Mouse (Mus musculus) kidney, embryonic 15.5 days (tissue): ENCODE measurements around the gene Dync1h1. TPM values are rescaled to one million over a fixed set of nuclear protein-coding genes. Genes with fewer than 3 reads are reported as not detected.
"Not testable (repeated sequence)": the region's sequence is repeated elsewhere in the genome, so short reads cannot be mapped to it uniquely, and the experiment has no call there.

ENCODE experiments used
- ATAC-seq: fragments of 200-750 bp; cut with Nextera tagmentation; replicated peaks from 2 replicates; pipeline ENCODE4 v1.8.0; 2017; ENCODE audit warnings: moderate TSS enrichment; ENCODE audit not compliant: low FRiP score
- H3K27ac ChIP-seq: fragments of 300-500 bp; sonication (generic); 2 replicates; pipeline ENCODE4 v1.5.1; 2015; ENCODE audit warnings: mild to moderate bottlenecking, inconsistent platforms
- H3K27me3 ChIP-seq: fragments of 300-500 bp; sonication (generic); 2 replicates; pipeline ENCODE4 v1.6.1; 2015; ENCODE audit warnings: inconsistent platforms
- H3K36me3 ChIP-seq: fragments of 300-500 bp; sonication (generic); 2 replicates; pipeline ENCODE4 v1.6.1; 2015; ENCODE audit warnings: inconsistent platforms
- H3K4me1 ChIP-seq: fragments of 300-500 bp; sonication (generic); 2 replicates; pipeline ENCODE4 v1.6.1; 2015; ENCODE audit warnings: inconsistent platforms
- H3K4me2 ChIP-seq: fragments of 300-500 bp; sonication (generic); 2 replicates; pipeline ENCODE4 v1.6.1; 2015; ENCODE audit warnings: moderate library complexity, mild to moderate bottlenecking, inconsistent platforms
- H3K4me3 ChIP-seq: fragments of 300-500 bp; sonication (generic); replicated peaks from 2 replicates; pipeline ENCODE4 v1.5.1; 2015; ENCODE audit warnings: mild to moderate bottlenecking, inconsistent platforms
- H3K9ac ChIP-seq: fragments of 300-500 bp; sonication (generic); 2 replicates; pipeline ENCODE4 v1.6.1; 2015; ENCODE audit warnings: mild to moderate bottlenecking, inconsistent platforms
- H3K9me3 ChIP-seq: fragments of 300-500 bp; sonication (generic); replicated peaks from 2 replicates; pipeline ENCODE4 v1.6.1; 2016; ENCODE audit warnings: inconsistent platforms
- WGBS: fragments of 180-500 bp; shearing (Covaris S2); methylation state at CpG from one replicate; pipeline ENCODE4 v1.1.7; 2015; ENCODE audit warnings: mixed read lengths; 5-methylcytosine and 5-hydroxymethylcytosine counted together
- polyA plus RNA-seq: library from polyadenylated mRNA; unstranded; fragments of >200 nt; fragmentation: Nextera tagmentation; extraction: Ambion mirVana; gene quantifications from 2 replicates; pipeline ENCODE4 v1.2.1, GENCODE M21; 2015

Gene Dync1h1
- polyA plus RNA-seq, 1 experiment from 2014 or later = 52.4 TPM

- Histone ChIP-seq H3K27ac (no peak overlapping the region), H3K4me1 (peaks cover 38% of the 10 kb centered on the region), H3K27me3 (no peaks in the 10 kb centered on the region), H3K9me3 (no peaks in the 10 kb centered on the region), H3K9ac (no peak overlapping the region), H3K4me3 (no peak overlapping the region), H3K36me3 (peaks cover 12% of the 10 kb centered on the region), H3K4me2 (peak overlapping the region; percentile 7; the same call in 1 of the 2 replicates)
- WGBS = 46% methylated on average over 14 of the region's 15 CpGs
- no peak for ATAC-seq
These were observed 97.4 kb downstream of the Dync1h1 start for GRCm38 (mm10) chr12:110698523-110699170.

- Histone ChIP-seq H3K4me2 (peak overlapping the region; percentile 7; the same call in 1 of the 2 replicates), H3K27ac (no peak overlapping the region), H3K9ac (no peak overlapping the region)
These were observed 97.9 kb downstream of the Dync1h1 start for GRCm38 (mm10) chr12:110699171-110699547.

GRCm38 (mm10) chr12:110700730-110701129 lies 99.5 kb downstream of the Dync1h1 start:
- H3K9me3 ChIP-seq = no peaks in the 10 kb centered on the region
- H3K9ac ChIP-seq = no peak overlapping the region
- H3K4me1 ChIP-seq = peaks cover 30% of the 10 kb centered on the region
- 70% methylated on average over 2 of the region's 2 CpGs for WGBS
- H3K27me3 ChIP-seq = no peaks in the 10 kb centered on the region
- no peak overlapping the region for H3K4me3 ChIP-seq
- H3K4me2 ChIP-seq = no peak overlapping the region
- ATAC-seq = no peak
- no peak overlapping the region for H3K27ac ChIP-seq
- H3K36me3 ChIP-seq = no peaks in the 10 kb centered on the region

More at GRCm38 (mm10) chr12:110699171-110699547, 97.9 kb downstream of the Dync1h1 start:
- H3K27me3 ChIP-seq = no peaks in the 10 kb centered on the region
- H3K36me3 ChIP-seq = peaks cover 8% of the 10 kb centered on the region
- peaks cover 38% of the 10 kb centered on the region for H3K4me1 ChIP-seq
- no peaks in the 10 kb centered on the region for H3K9me3 ChIP-seq
- ATAC-seq = no peak
- no peak overlapping the region for H3K4me3 ChIP-seq
- 54% methylated on average over 2 of the region's 2 CpGs for WGBS

GRCm38 (mm10) chr12:110701363-110701762 lies 100.1 kb downstream of the Dync1h1 start:
- H3K4me2 ChIP-seq, H3K9ac ChIP-seq, H3K36me3 ChIP-seq, H3K4me3 ChIP-seq, H3K27me3 ChIP-seq, ATAC-seq, H3K9me3 ChIP-seq, H3K27ac ChIP-seq: not testable (repeated sequence)
- 25% methylated on average over 1 of the region's 3 CpGs for WGBS
- H3K4me1 ChIP-seq = peaks cover 34% of the 10 kb centered on the region

- no peak for ATAC-seq
- H3K27ac ChIP-seq = no peak within 1 kb of the TSS
- no peaks in the 10 kb centered on the region for H3K36me3 ChIP-seq
- no peak within 1 kb of the TSS for H3K9ac ChIP-seq
- no peaks in the 10 kb centered on the region for H3K9me3 ChIP-seq
- H3K4me1 ChIP-seq = peaks cover 36% of the 10 kb centered on the region
- WGBS = 42% methylated on average over 4 of the region's 4 CpGs
- H3K4me2 ChIP-seq = 0 out of 2 replicates have a peak within 1 kb of the TSS, but pooled peaks have one; percentile 33
- H3K4me3 ChIP-seq = no peak within 1 kb of the TSS
- no peaks in the 10 kb centered on the region for H3K27me3 ChIP-seq
These were observed 101.3 kb downstream of the Dync1h1 start, which contains the start of gene Hsp90aa1 for GRCm38 (mm10) chr12:110702556-110702955. TSS of gene Hsp90aa1 (minus strand) at chr12:110702728.

- Histone ChIP-seq H3K27me3 (no peaks in the 10 kb centered on the region), H3K27ac (no peak overlapping the region), H3K4me1 (peaks cover 36% of the 10 kb centered on the region), H3K4me3 (no peak overlapping the region), H3K4me2 (0 out of 2 replicates have a peak overlapping the region, but pooled peaks have one; percentile 33), H3K9ac (no peak overlapping the region), H3K9me3 (no peaks in the 10 kb centered on the region), H3K36me3 (no peaks in the 10 kb centered on the region)
- peak; percentile 66; the same call in 1 of the 2 replicates for ATAC-seq
- 24% methylated on average over 8 of the region's 8 CpGs for WGBS
These were observed 101.8 kb downstream of the Dync1h1 start for GRCm38 (mm10) chr12:110703008-110703471.

- Histone ChIP-seq H3K4me1 (peaks cover 35% of the 10 kb centered on the region), H3K9me3 (no peaks in the 10 kb centered on the region)
These were observed 102.4 kb downstream of the Dync1h1 start for GRCm38 (mm10) chr12:110703682-110704081.

GRCm38 (mm10) chr12:110705419-110705818 lies 104.2 kb downstream of the Dync1h1 start:
- H3K4me1 ChIP-seq = peaks cover 29% of the 10 kb centered on the region
- H3K4me3 ChIP-seq, H3K27me3 ChIP-seq, ATAC-seq, H3K9me3 ChIP-seq, H3K9ac ChIP-seq, H3K27ac ChIP-seq, H3K4me2 ChIP-seq, H3K36me3 ChIP-seq: not testable (repeated sequence)
- 80% methylated on average over 4 of the region's 4 CpGs for WGBS

More at GRCm38 (mm10) chr12:110703682-110704081, 102.4 kb downstream of the Dync1h1 start:
- H3K4me3 ChIP-seq = no peak overlapping the region
- 71% methylated on average over 7 of the region's 7 CpGs for WGBS
- ATAC-seq = no peak
- no peaks in the 10 kb centered on the region for H3K36me3 ChIP-seq
- no peak overlapping the region for H3K27ac ChIP-seq
- H3K4me2 ChIP-seq = no peak overlapping the region
- H3K27me3 ChIP-seq = no peaks in the 10 kb centered on the region
- no peak overlapping the region for H3K9ac ChIP-seq

GRCm38 (mm10) chr12:110706337-110707231 lies 105.3 kb downstream of the Dync1h1 start:
- Histone ChIP-seq H3K36me3 (no peaks in the 10 kb centered on the region), H3K9ac (peak overlapping the region; percentile 26), H3K27me3 (no peaks in the 10 kb centered on the region), H3K9me3 (no peaks in the 10 kb centered on the region), H3K27ac (peak overlapping the region; percentile 19; the same call in 1 of the 2 replicates), H3K4me1 (peaks cover 23% of the 10 kb centered on the region), H3K4me2 (peak overlapping the region; percentile 74), H3K4me3 (peak overlapping the region; percentile 40)
- 2% methylated on average over 27 of the region's 27 CpGs for WGBS
- peak; percentile 84 for ATAC-seq

GRCm38 (mm10) chr12:110707451-110707850 lies 106.2 kb downstream of the Dync1h1 start:
- 84% methylated on average over 7 of the region's 7 CpGs for WGBS
- H3K4me2 ChIP-seq = no peak overlapping the region

GRCm38 (mm10) chr12:110711270-110711669 lies 110.0 kb downstream of the Dync1h1 start:
- H3K9ac ChIP-seq = no peak overlapping the region
- H3K27ac ChIP-seq = no peak overlapping the region
- 67% methylated on average over 5 of the region's 5 CpGs for WGBS
- no peak overlapping the region for H3K4me3 ChIP-seq
- peaks cover 9% of the 10 kb centered on the region for H3K4me1 ChIP-seq
- no peak for ATAC-seq
- H3K36me3 ChIP-seq = no peaks in the 10 kb centered on the region
- no peaks in the 10 kb centered on the region for H3K27me3 ChIP-seq
- no peak overlapping the region for H3K4me2 ChIP-seq
- H3K9me3 ChIP-seq = 0 out of 2 replicates have a peak, but pooled peaks cover 3% of the 10 kb centered on the region

More at GRCm38 (mm10) chr12:110707451-110707850, 106.2 kb downstream of the Dync1h1 start:
- H3K9ac ChIP-seq = no peak overlapping the region
- H3K27ac ChIP-seq = no peak overlapping the region
- H3K36me3 ChIP-seq = no peaks in the 10 kb centered on the region
- no peaks in the 10 kb centered on the region for H3K27me3 ChIP-seq
- peaks cover 23% of the 10 kb centered on the region for H3K4me1 ChIP-seq
- no peaks in the 10 kb centered on the region for H3K9me3 ChIP-seq
- ATAC-seq = no peak
- H3K4me3 ChIP-seq = no peak overlapping the region

- 93% methylated on average over 6 of the region's 6 CpGs for WGBS
- ATAC-seq = no peak
- H3K4me2 ChIP-seq = no peak overlapping the region
- no peaks in the 10 kb centered on the region for H3K4me1 ChIP-seq
- no peak overlapping the region for H3K27ac ChIP-seq
- 0 out of 2 replicates have a peak, but pooled peaks cover 3% of the 10 kb centered on the region for H3K9me3 ChIP-seq
- H3K9ac ChIP-seq = no peak overlapping the region
- H3K4me3 ChIP-seq = no peak overlapping the region
- H3K27me3 ChIP-seq = no peaks in the 10 kb centered on the region
- no peaks in the 10 kb centered on the region for H3K36me3 ChIP-seq
These were observed 112.5 kb downstream of the Dync1h1 start for GRCm38 (mm10) chr12:110713784-110714183.
